Mouse (Mus musculus) spleen, postnatal 36 days (tissue): ENCODE measurements at regions not wholly inside any gene's neighbourhood (a gene's known extent, or its start where the extent isn't known, plus 50 kb on each side); places are given as distances from the start of the nearest gene placed in this dataset.
A peak's percentile ranks its signal among the peaks of the same experiment; 100 is the strongest.

Experiments
- DNase-seq, 2 experiments: peaks; one replicate each; pipeline ENCODE4 v3.0.0; 2022; ENCODE audit warnings: low spot score in 2 of 2, mixed read lengths in 1 of 2

- no peak for DNase-seq
Measured at GRCm38 (mm10) chr8:6582732-6583131, 1477.6 kb upstream of the Slc10a2 start.

GRCm38 (mm10) chr8:6577868-6578634 lies 1472.9 kb upstream of the Slc10a2 start:
- no peak for DNase-seq

GRCm38 (mm10) chr8:6575241-6575640 lies 1470.1 kb upstream of the Slc10a2 start:
- DNase-seq, result no peak

- no peak for DNase-seq
Measured at GRCm38 (mm10) chr8:6573492-6573891, 1468.3 kb upstream of the Slc10a2 start.

- DNase-seq, result peak; percentile 4 to 30
Measured at GRCm38 (mm10) chr8:6572066-6572665, 1467.0 kb upstream of the Slc10a2 start.

GRCm38 (mm10) chr8:6550965-6551364 lies 1445.8 kb upstream of the Slc10a2 start:
- no peak for DNase-seq

GRCm38 (mm10) chr8:6527171-6527570 lies 1422.0 kb upstream of the Slc10a2 start:
- no peak for DNase-seq

GRCm38 (mm10) chr8:6515882-6516682 lies 1410.9 kb upstream of the Slc10a2 start:
- DNase-seq, result no peak

GRCm38 (mm10) chr8:6492453-6492852 lies 1387.3 kb upstream of the Slc10a2 start:
- DNase-seq, result no peak

GRCm38 (mm10) chr8:6481966-6482365 lies 1376.8 kb upstream of the Slc10a2 start:
- no peak for DNase-seq

- no peak for DNase-seq
Measured at GRCm38 (mm10) chr8:6471089-6471488, 1365.9 kb upstream of the Slc10a2 start.

- DNase-seq, result no peak
Measured at GRCm38 (mm10) chr8:6456553-6457180, 1351.5 kb upstream of the Slc10a2 start.

GRCm38 (mm10) chr8:6448301-6448700 lies 1343.2 kb upstream of the Slc10a2 start:
- DNase-seq, result no peak

- DNase-seq, result no peak
Measured at GRCm38 (mm10) chr8:6439069-6439468, 1333.9 kb upstream of the Slc10a2 start.
